Mouse (Mus musculus) midbrain, embryonic 14.5 days (tissue): ENCODE measurements at regions not wholly inside any gene's neighbourhood (a gene's known extent, or its start where the extent isn't known, plus 50 kb on each side); places are given as distances from the start of the nearest gene placed in this dataset.

ENCODE experiments used
- ATAC-seq: fragments of 200-750 bp; cut with Nextera tagmentation; 2 replicates; pipeline ENCODE4 v1.8.0; 2017; ENCODE audit warnings: moderate number of reproducible peaks, moderate library complexity; ENCODE audit not compliant: low FRiP score, low TSS enrichment
- DNase-seq: peaks from one replicate; pipeline ENCODE4 v3.0.0-alpha.2; 2015
- H3K27ac ChIP-seq: fragments of 300-500 bp; sonication (generic); replicated peaks from 2 replicates; pipeline ENCODE4 v1.5.1; 2014; ENCODE audit warnings: mild to moderate bottlenecking, low read depth, low read length, moderate library complexity
- H3K27me3 ChIP-seq: fragments of 300-500 bp; sonication (generic); 2 replicates; pipeline ENCODE4 v1.6.1; 2014; ENCODE audit warnings: low read length, control low read depth, mixed read lengths; ENCODE audit not compliant: control insufficient read depth, insufficient read depth
- H3K36me3 ChIP-seq: fragments of 300-500 bp; sonication (generic); 2 replicates; pipeline ENCODE4 v1.6.1; 2014; ENCODE audit warnings: low read length, control low read depth; ENCODE audit not compliant: control insufficient read depth, insufficient read depth
- H3K4me1 ChIP-seq: fragments of 300-500 bp; sonication (generic); 2 replicates; pipeline ENCODE4 v1.6.1; 2014; ENCODE audit warnings: mild to moderate bottlenecking, antibody characterized with exemption, low read length, control low read depth; ENCODE audit not compliant: control insufficient read depth, insufficient read depth
- H3K4me2 ChIP-seq: fragments of 300-500 bp; sonication (generic); 2 replicates; pipeline ENCODE4 v1.6.1; 2014; ENCODE audit warnings: mild to moderate bottlenecking, low read length, moderate library complexity
- H3K4me3 ChIP-seq: fragments of 300-500 bp; sonication (generic); replicated peaks from 2 replicates; pipeline ENCODE4 v1.5.1; 2014; ENCODE audit warnings: low read depth, low read length
- H3K9ac ChIP-seq: fragments of 300-500 bp; sonication (generic); replicated peaks from 2 replicates; pipeline ENCODE4 v1.6.1; 2014; ENCODE audit warnings: mild to moderate bottlenecking, low read length, moderate library complexity
- H3K9me3 ChIP-seq: fragments of 300-500 bp; sonication (generic); 2 replicates; pipeline ENCODE4 v1.6.1; 2016; ENCODE audit warnings: low read length, control low read depth, mixed read lengths; ENCODE audit not compliant: control insufficient read depth
- WGBS: fragments of 180-500 bp; shearing (Covaris S2); extraction: QIAGEN DNeasy Blood & Tissue Kit; methylation state at CpG from one replicate; pipeline ENCODE4 v1.1.7; 2014; 5-methylcytosine and 5-hydroxymethylcytosine counted together

- WGBS, result 97% methylated on average over 4 of the region's 4 CpGs
- no peaks in the 10 kb centered on the region for H3K27me3 ChIP-seq
- ATAC-seq, result no peak
Measured at GRCm38 (mm10) chr14:105431584-105431983, 173.2 kb downstream of the Ndfip2 start.

GRCm38 (mm10) chr14:105429664-105430257 lies 171.4 kb downstream of the Ndfip2 start:
- 85% methylated on average over 5 of the region's 5 CpGs for WGBS
- Histone ChIP-seq H3K36me3 (no peaks in the 10 kb centered on the region), H3K9ac (no peak overlapping the region), H3K4me2 (no peak overlapping the region), H3K27ac (no peak overlapping the region), H3K9me3 (no peaks in the 10 kb centered on the region), H3K4me3 (no peak overlapping the region), H3K4me1 (peaks cover 9% of the 10 kb centered on the region; the same call in 1 of the 2 replicates), H3K27me3 (no peaks in the 10 kb centered on the region)
- no peak for DNase-seq
- ATAC-seq, result no peak

More at GRCm38 (mm10) chr14:105431584-105431983, 173.2 kb downstream of the Ndfip2 start:
- no peaks in the 10 kb centered on the region for H3K9me3 ChIP-seq
- no peak overlapping the region for H3K9ac ChIP-seq
- H3K4me1 ChIP-seq, result peaks cover 9% of the 10 kb centered on the region; the same call in 1 of the 2 replicates
- H3K36me3 ChIP-seq, result no peaks in the 10 kb centered on the region
- no peak overlapping the region for H3K4me3 ChIP-seq
- no peak overlapping the region for H3K27ac ChIP-seq
- no peak overlapping the region for H3K4me2 ChIP-seq
- DNase-seq, result no peak

GRCm38 (mm10) chr14:105427474-105427901 lies 169.1 kb downstream of the Ndfip2 start:
- Histone ChIP-seq H3K36me3 (no peaks in the 10 kb centered on the region), H3K4me3 (no peak overlapping the region), H3K4me2 (peak overlapping the region; percentile 43), H3K9ac (0 out of 2 replicates have a peak overlapping the region, but pooled peaks have one; percentile 14), H3K4me1 (peaks cover 5% of the 10 kb centered on the region; the same call in 1 of the 2 replicates), H3K27ac (no peak overlapping the region), H3K9me3 (no peaks in the 10 kb centered on the region), H3K27me3 (no peaks in the 10 kb centered on the region)
- WGBS, result 25% methylated on average over 17 of the region's 17 CpGs
- DNase-seq (peak; percentile 66), ATAC-seq (peak; percentile 63; the same call in 1 of the 2 replicates)

GRCm38 (mm10) chr14:105426597-105427334 lies 168.4 kb downstream of the Ndfip2 start:
- Histone ChIP-seq H3K27me3 (no peaks in the 10 kb centered on the region), H3K4me1 (0 out of 2 replicates have a peak, but pooled peaks cover 4% of the 10 kb centered on the region), H3K4me2 (no peak overlapping the region), H3K9ac (no peak overlapping the region), H3K27ac (no peak overlapping the region), H3K36me3 (no peaks in the 10 kb centered on the region), H3K4me3 (no peak overlapping the region), H3K9me3 (no peaks in the 10 kb centered on the region)
- no peak for ATAC-seq
- DNase-seq, result no peak
- 80% methylated on average over 19 of the region's 19 CpGs for WGBS

GRCm38 (mm10) chr14:105417967-105418366 lies 159.6 kb downstream of the Ndfip2 start:
- Histone ChIP-seq H3K9ac (no peak overlapping the region), H3K27me3 (no peaks in the 10 kb centered on the region), H3K4me2 (no peak overlapping the region), H3K4me3 (no peak overlapping the region), H3K9me3 (no peaks in the 10 kb centered on the region), H3K4me1 (no peaks in the 10 kb centered on the region), H3K36me3 (no peaks in the 10 kb centered on the region), H3K27ac (no peak overlapping the region)
- DNase-seq (no peak), ATAC-seq (no peak)
- 53% methylated on average over 4 of the region's 4 CpGs for WGBS

GRCm38 (mm10) chr14:105417458-105417960 lies 159.1 kb downstream of the Ndfip2 start:
- Histone ChIP-seq H3K9ac (no peak overlapping the region), H3K27ac (no peak overlapping the region), H3K36me3 (no peaks in the 10 kb centered on the region), H3K9me3 (no peaks in the 10 kb centered on the region), H3K4me1 (no peaks in the 10 kb centered on the region), H3K4me2 (no peak overlapping the region), H3K4me3 (no peak overlapping the region), H3K27me3 (no peaks in the 10 kb centered on the region)
- DNase-seq, result no peak
- no peak for ATAC-seq
- WGBS, result 91% methylated on average over 8 of the region's 8 CpGs

GRCm38 (mm10) chr14:105416964-105417363 lies 158.6 kb downstream of the Ndfip2 start:
- Histone ChIP-seq H3K4me2 (no peak overlapping the region), H3K36me3 (no peaks in the 10 kb centered on the region), H3K27ac (no peak overlapping the region), H3K4me3 (no peak overlapping the region), H3K9me3 (no peaks in the 10 kb centered on the region), H3K27me3 (no peaks in the 10 kb centered on the region), H3K4me1 (no peaks in the 10 kb centered on the region), H3K9ac (no peak overlapping the region)
- DNase-seq (no peak), ATAC-seq (no peak)
- 88% methylated on average over 7 of the region's 7 CpGs for WGBS

GRCm38 (mm10) chr14:105404662-105405061 lies 146.3 kb downstream of the Ndfip2 start:
- Histone ChIP-seq H3K27me3 (no peaks in the 10 kb centered on the region), H3K27ac (no peak overlapping the region), H3K4me3 (no peak overlapping the region), H3K4me2 (no peak overlapping the region), H3K9me3 (no peaks in the 10 kb centered on the region), H3K9ac (no peak overlapping the region), H3K36me3 (no peaks in the 10 kb centered on the region), H3K4me1 (no peaks in the 10 kb centered on the region)
- ATAC-seq, result no peak
- DNase-seq, result no peak
- WGBS, result 100% methylated on average over 2 of the region's 2 CpGs
